Mouse (Mus musculus) stomach, embryonic 14.5 days (tissue): ENCODE measurements around the gene Ccnt1. TPM values are rescaled to one million over a fixed set of nuclear protein-coding genes. Genes with fewer than 3 reads are reported as not detected.
"Not testable (repeated sequence)": the region's sequence is repeated elsewhere in the genome, so short reads cannot be mapped to it uniquely, and the experiment has no call there.

Experiments
- ATAC-seq: fragments of 200-750 bp; cut with Nextera tagmentation; 2 replicates; pipeline ENCODE4 v1.8.0; 2017; ENCODE audit warnings: low read depth, moderate TSS enrichment; ENCODE audit not compliant: insufficient number of reproducible peaks, insufficient read depth, low FRiP score
- H3K27ac ChIP-seq: fragments of 300-500 bp; sonication (generic); 2 replicates; pipeline ENCODE4 v1.5.1; 2014; ENCODE audit warnings: mild to moderate bottlenecking, low read length, moderate library complexity, mixed read lengths
- H3K27me3 ChIP-seq: fragments of 300-500 bp; sonication (generic); 2 replicates; pipeline ENCODE4 v1.6.1; 2014; ENCODE audit warnings: low read length, control low read depth, mixed read lengths; ENCODE audit not compliant: control insufficient read depth, insufficient read depth
- H3K36me3 ChIP-seq: fragments of 300-500 bp; sonication (generic); 2 replicates; pipeline ENCODE4 v1.6.1; 2014; ENCODE audit warnings: mild to moderate bottlenecking, control low read depth, low read length, moderate library complexity, mixed read lengths; ENCODE audit not compliant: control insufficient read depth, insufficient read depth
- H3K4me1 ChIP-seq: fragments of 300-500 bp; sonication (generic); 2 replicates; pipeline ENCODE4 v1.6.1; 2014; ENCODE audit warnings: low read length, control low read depth, mixed read lengths; ENCODE audit not compliant: control insufficient read depth, insufficient read depth
- H3K4me2 ChIP-seq: fragments of 300-500 bp; sonication (generic); replicated peaks from 2 replicates; pipeline ENCODE4 v1.6.1; 2014; ENCODE audit warnings: low read depth, low read length, control low read depth
- H3K4me3 ChIP-seq: fragments of 300-500 bp; sonication (generic); 2 replicates; pipeline ENCODE4 v1.5.1; 2014; ENCODE audit warnings: low read depth, low read length, control low read depth
- H3K9ac ChIP-seq: fragments of 300-500 bp; sonication (generic); replicated peaks from 2 replicates; pipeline ENCODE4 v1.6.1; 2014; ENCODE audit warnings: low read depth, mild to moderate bottlenecking, control low read depth, low read length, moderate library complexity, mixed read lengths
- H3K9me3 ChIP-seq: fragments of 300-500 bp; sonication (generic); 2 replicates; pipeline ENCODE4 v1.6.1; 2016; ENCODE audit warnings: low read depth, low read length, control low read depth; ENCODE audit not compliant: control insufficient read depth
- whole genome bisulfite sequencing: fragments of 180-500 bp; shearing (Covaris S2); extraction: QIAGEN DNeasy Blood & Tissue Kit; methylation state at CpG from one replicate; pipeline ENCODE4 v1.1.7; 2014; 5-methylcytosine and 5-hydroxymethylcytosine counted together
- polyA plus RNA-seq: library from polyadenylated mRNA; unstranded; fragments of >200 nt; fragmentation: Nextera tagmentation; extraction: Ambion mirVana; gene quantifications from 2 replicates; pipeline ENCODE4 v1.2.1, GENCODE M21; 2014

Gene Ccnt1
- polyA plus RNA-seq, 1 experiment from 2014 or later = 60.0 TPM

- Histone ChIP-seq H3K27me3 (no peaks in the 10 kb centered on the region), H3K9me3 (no peaks in the 10 kb centered on the region)
These were observed 17.0 kb upstream of the Ccnt1 start for GRCm38 (mm10) chr15:98587751-98588150.

GRCm38 (mm10) chr15:98586141-98586540, 15.4 kb upstream of the Ccnt1 start:
- not testable (repeated sequence) for H3K4me2 ChIP-seq, H3K9me3 ChIP-seq, H3K27me3 ChIP-seq, H3K27ac ChIP-seq, H3K36me3 ChIP-seq, H3K4me1 ChIP-seq, H3K4me3 ChIP-seq, H3K9ac ChIP-seq, ATAC-seq
- 66% methylated on average over 9 of the region's 9 CpGs for WGBS

More at GRCm38 (mm10) chr15:98587751-98588150, 17.0 kb upstream of the Ccnt1 start:
- 87% methylated on average over 11 of the region's 11 CpGs for WGBS
- no peak for ATAC-seq
- no peaks in the 10 kb centered on the region for H3K4me1 ChIP-seq
- no peak overlapping the region for H3K9ac ChIP-seq
- H3K4me3 ChIP-seq = no peak overlapping the region
- no peak overlapping the region for H3K27ac ChIP-seq
- no peak overlapping the region for H3K4me2 ChIP-seq
- peaks cover 16% of the 10 kb centered on the region; the same call in 1 of the 2 replicates for H3K36me3 ChIP-seq

GRCm38 (mm10) chr15:98585421-98585820, 14.7 kb upstream of the Ccnt1 start:
- H3K27ac ChIP-seq = no peak overlapping the region; the same call in 1 of the 2 replicates

GRCm38 (mm10) chr15:98582996-98583395, 12.3 kb upstream of the Ccnt1 start:
- Histone ChIP-seq H3K27ac (no peak overlapping the region), H3K36me3 (no peaks in the 10 kb centered on the region), H3K4me2 (no peak overlapping the region), H3K27me3 (no peaks in the 10 kb centered on the region), H3K4me1 (no peaks in the 10 kb centered on the region), H3K9ac (no peak overlapping the region), H3K9me3 (no peaks in the 10 kb centered on the region), H3K4me3 (no peak overlapping the region)
- 76% methylated on average over 8 of the region's 8 CpGs for WGBS
- ATAC-seq = no peak

More at GRCm38 (mm10) chr15:98585421-98585820, 14.7 kb upstream of the Ccnt1 start:
- H3K9me3 ChIP-seq = no peaks in the 10 kb centered on the region
- peaks cover 3% of the 10 kb centered on the region; the same call in 1 of the 2 replicates for H3K36me3 ChIP-seq
- ATAC-seq = no peak
- no peak overlapping the region for H3K4me2 ChIP-seq
- no peaks in the 10 kb centered on the region for H3K27me3 ChIP-seq
- no peak overlapping the region for H3K4me3 ChIP-seq
- no peak overlapping the region for H3K9ac ChIP-seq
- 32% methylated on average over 7 of the region's 7 CpGs for WGBS
- no peaks in the 10 kb centered on the region for H3K4me1 ChIP-seq

- Histone ChIP-seq H3K4me3 (no peak overlapping the region), H3K4me1 (no peaks in the 10 kb centered on the region), H3K4me2 (no peak overlapping the region), H3K9me3 (no peaks in the 10 kb centered on the region), H3K27me3 (no peaks in the 10 kb centered on the region), H3K36me3 (no peaks in the 10 kb centered on the region), H3K27ac (no peak overlapping the region), H3K9ac (no peak overlapping the region)
- ATAC-seq = no peak
- 71% methylated on average over 8 of the region's 8 CpGs for WGBS
These were observed 11.7 kb upstream of the Ccnt1 start for GRCm38 (mm10) chr15:98582410-98582809.

- peak; percentile 88 for ATAC-seq
- no peaks in the 10 kb centered on the region for H3K27me3 ChIP-seq
- no peaks in the 10 kb centered on the region for H3K4me1 ChIP-seq
- H3K9ac ChIP-seq = no peak overlapping the region
- no peak overlapping the region for H3K27ac ChIP-seq
- no peak overlapping the region for H3K4me3 ChIP-seq
- no peaks in the 10 kb centered on the region for H3K36me3 ChIP-seq
- 44% methylated on average over 5 of the region's 5 CpGs for WGBS
- no peak overlapping the region for H3K4me2 ChIP-seq
- H3K9me3 ChIP-seq = no peaks in the 10 kb centered on the region
These were observed 9.2 kb upstream of the Ccnt1 start for GRCm38 (mm10) chr15:98579795-98580464.

- Histone ChIP-seq H3K9me3 (no peaks in the 10 kb centered on the region), H3K9ac (no peak overlapping the region), H3K36me3 (no peaks in the 10 kb centered on the region), H3K4me1 (no peaks in the 10 kb centered on the region), H3K4me2 (no peak overlapping the region), H3K4me3 (no peak overlapping the region), H3K27ac (no peak overlapping the region), H3K27me3 (no peaks in the 10 kb centered on the region)
- 85% methylated on average over 2 of the region's 2 CpGs for WGBS
- no peak for ATAC-seq
These were observed 8.6 kb upstream of the Ccnt1 start for GRCm38 (mm10) chr15:98579310-98579709.

GRCm38 (mm10) chr15:98573293-98573692, 2.6 kb upstream of the Ccnt1 start:
- ATAC-seq = no peak
- Histone ChIP-seq H3K27me3 (no peaks in the 10 kb centered on the region), H3K4me2 (no peak overlapping the region), H3K27ac (no peak overlapping the region), H3K4me3 (no peak overlapping the region), H3K4me1 (peaks cover 7% of the 10 kb centered on the region; the same call in 1 of the 2 replicates), H3K9ac (no peak overlapping the region), H3K9me3 (no peaks in the 10 kb centered on the region), H3K36me3 (no peaks in the 10 kb centered on the region)
- WGBS = 75% methylated on average over 4 of the region's 4 CpGs
